Mouse (Mus musculus): ENCODE results near the gene Rab25. TPM values are rescaled to one million over a fixed set of nuclear protein-coding genes. Genes with fewer than 3 reads are reported as not detected.

Gene Rab25
- polyA plus RNA-seq, 1 experiment from 2014 or later, result 0.23 TPM

GRCm38 (mm10) chr3:88538271-88539145 lies 9.6 kb downstream of the Rab25 start:
- Histone ChIP-seq H3K4me3 (no peak overlapping the region), H3K4me1 (replicated peaks) (peaks cover 83% of the 10 kb centered on the region), H3K27me3 (no peaks in the 10 kb centered on the region), H3K36me3 (peaks cover 33% of the 10 kb centered on the region), H3K9me3 (no peaks in the 10 kb centered on the region), H3K4me2 (peak overlapping the region; percentile 13), H3K27ac (replicated peaks) (peak overlapping the region; percentile 22; the same call in 1 of the 2 replicates), H3K9ac (no peak overlapping the region)
- 21% methylated on average over 9 of the region's 9 CpGs for WGBS
- ATAC-seq (ENCODE audit: low FRiP score, low read depth), result no peak

- WGBS, result 59% methylated on average over 6 of the region's 6 CpGs
- no peaks in the 10 kb centered on the region for H3K9me3 ChIP-seq
- H3K4me2 ChIP-seq, result peak overlapping the region; percentile 90
- H3K9ac ChIP-seq, result no peak overlapping the region
- H3K4me1 ChIP-seq (replicated peaks), result peaks cover 80% of the 10 kb centered on the region
- H3K27me3 ChIP-seq, result no peaks in the 10 kb centered on the region
- ATAC-seq (ENCODE audit: low FRiP score, low read depth), result no peak
- peaks cover 33% of the 10 kb centered on the region for H3K36me3 ChIP-seq
- no peak overlapping the region for H3K4me3 ChIP-seq
- H3K27ac ChIP-seq (replicated peaks), result no peak overlapping the region
These were observed 11.0 kb downstream of the Rab25 start for GRCm38 (mm10) chr3:88537146-88537545.

GRCm38 (mm10) chr3:88536103-88536930 lies 11.8 kb downstream of the Rab25 start:
- Histone ChIP-seq H3K27ac (replicated peaks) (peak overlapping the region; percentile 33; the same call in 1 of the 2 replicates), H3K9ac (peak overlapping the region; percentile 91), H3K4me3 (peak overlapping the region; percentile 81), H3K36me3 (peaks cover 33% of the 10 kb centered on the region), H3K4me2 (peak overlapping the region; percentile 90), H3K4me1 (replicated peaks) (peaks cover 71% of the 10 kb centered on the region), H3K9me3 (no peaks in the 10 kb centered on the region), H3K27me3 (no peaks in the 10 kb centered on the region)
- WGBS, result 5% methylated on average over 63 of the region's 64 CpGs
- ATAC-seq (ENCODE audit: low FRiP score, low read depth), result no peak

- Histone ChIP-seq H3K27ac (replicated peaks) (peak overlapping the region; percentile 98; the same call in 1 of the 2 replicates), H3K27me3 (no peaks in the 10 kb centered on the region), H3K9me3 (no peaks in the 10 kb centered on the region), H3K9ac (peak overlapping the region; percentile 91), H3K4me2 (peak overlapping the region; percentile 90), H3K4me3 (peak overlapping the region; percentile 81), H3K36me3 (peaks cover 29% of the 10 kb centered on the region), H3K4me1 (replicated peaks) (peaks cover 66% of the 10 kb centered on the region)
- 35% methylated on average over 4 of the region's 4 CpGs for WGBS
- ATAC-seq (ENCODE audit: low FRiP score, low read depth), result no peak
These were observed 12.6 kb downstream of the Rab25 start for GRCm38 (mm10) chr3:88535527-88535926.

- peaks cover 66% of the 10 kb centered on the region for H3K4me1 ChIP-seq (replicated peaks)
- peak overlapping the region; percentile 90 for H3K4me2 ChIP-seq
- H3K9ac ChIP-seq, result peak overlapping the region; percentile 91
- H3K27me3 ChIP-seq, result no peaks in the 10 kb centered on the region
- no peaks in the 10 kb centered on the region for H3K9me3 ChIP-seq
- peak overlapping the region; percentile 81 for H3K4me3 ChIP-seq
- peaks cover 25% of the 10 kb centered on the region for H3K36me3 ChIP-seq
- WGBS, result 7% methylated on average over 3 of the region's 3 CpGs
- peak overlapping the region; percentile 98 for H3K27ac ChIP-seq (replicated peaks)
- ATAC-seq (ENCODE audit: low FRiP score, low read depth), result no peak
These were observed 13.1 kb downstream of the Rab25 start for GRCm38 (mm10) chr3:88535005-88535404.

- peaks cover 25% of the 10 kb centered on the region for H3K36me3 ChIP-seq
- no peaks in the 10 kb centered on the region for H3K9me3 ChIP-seq
- H3K27me3 ChIP-seq, result no peaks in the 10 kb centered on the region
- H3K4me3 ChIP-seq, result peak overlapping the region; percentile 81
- 0% methylated on average over 4 of the region's 5 CpGs for WGBS
- peaks cover 71% of the 10 kb centered on the region for H3K4me1 ChIP-seq (replicated peaks)
- peak overlapping the region; percentile 91 for H3K9ac ChIP-seq
- H3K27ac ChIP-seq (replicated peaks), result peak overlapping the region; percentile 98
- peak overlapping the region; percentile 90 for H3K4me2 ChIP-seq
- ATAC-seq (ENCODE audit: low FRiP score, low read depth), result no peak
These were observed 14.4 kb downstream of the Rab25 start for GRCm38 (mm10) chr3:88533706-88534105.

- Histone ChIP-seq H3K9me3 (no peaks in the 10 kb centered on the region), H3K4me2 (peak overlapping the region; percentile 90), H3K9ac (peak overlapping the region; percentile 91), H3K27me3 (no peaks in the 10 kb centered on the region), H3K4me3 (peak overlapping the region; percentile 81), H3K36me3 (peaks cover 17% of the 10 kb centered on the region), H3K4me1 (replicated peaks) (peaks cover 70% of the 10 kb centered on the region), H3K27ac (replicated peaks) (peak overlapping the region; percentile 98)
- WGBS, result under 1% methylated on average over 40 of the region's 40 CpGs
- ATAC-seq (ENCODE audit: low FRiP score, low read depth), result peak; percentile 29
These were observed 15.2 kb downstream of the Rab25 start for GRCm38 (mm10) chr3:88532689-88533511.

GRCm38 (mm10) chr3:88532299-88532674 lies 15.8 kb downstream of the Rab25 start, which contains the start of gene Mex3a:
Gene Mex3a, plus strand, starts transcription at chr3:88532395.
- Histone ChIP-seq H3K27me3 (no peaks in the 10 kb centered on the region), H3K9me3 (no peaks in the 10 kb centered on the region), H3K9ac (peak within 1 kb of the TSS; percentile 91), H3K4me3 (peak within 1 kb of the TSS; percentile 81), H3K36me3 (peaks cover 10% of the 10 kb centered on the region), H3K4me2 (peak within 1 kb of the TSS; percentile 90), H3K4me1 (replicated peaks) (peaks cover 70% of the 10 kb centered on the region), H3K27ac (replicated peaks) (peak within 1 kb of the TSS; percentile 98)
- ATAC-seq (ENCODE audit: low FRiP score, low read depth), result no peak
- WGBS, result 0% methylated on average over 7 of the region's 31 CpGs

GRCm38 (mm10) chr3:88531348-88532298 lies 16.5 kb downstream of the Rab25 start:
- 0 out of 2 replicates have a peak, but pooled peaks cover 6% of the 10 kb centered on the region for H3K36me3 ChIP-seq
- peak; percentile 84 for ATAC-seq (ENCODE audit: low FRiP score, low read depth)
- WGBS, result 1% methylated on average over 61 of the region's 63 CpGs
- H3K27ac ChIP-seq (replicated peaks), result peak overlapping the region; percentile 98
- peak overlapping the region; percentile 90 for H3K4me2 ChIP-seq
- no peaks in the 10 kb centered on the region for H3K9me3 ChIP-seq
- peak overlapping the region; percentile 81 for H3K4me3 ChIP-seq
- H3K9ac ChIP-seq, result peak overlapping the region; percentile 91
- H3K4me1 ChIP-seq (replicated peaks), result peaks cover 70% of the 10 kb centered on the region
- no peaks in the 10 kb centered on the region for H3K27me3 ChIP-seq

GRCm38 (mm10) chr3:88530082-88530864 lies 17.8 kb downstream of the Rab25 start:
- H3K4me2 ChIP-seq, result peak overlapping the region; percentile 90
- peak overlapping the region; percentile 91 for H3K9ac ChIP-seq
- H3K27ac ChIP-seq (replicated peaks), result peak overlapping the region; percentile 98
- 7% methylated on average over 11 of the region's 11 CpGs for WGBS
- H3K4me3 ChIP-seq, result peak overlapping the region; percentile 81
- no peaks in the 10 kb centered on the region for H3K9me3 ChIP-seq
- no peaks in the 10 kb centered on the region for H3K36me3 ChIP-seq
- no peaks in the 10 kb centered on the region for H3K27me3 ChIP-seq
- ATAC-seq (ENCODE audit: low FRiP score, low read depth), result no peak
- H3K4me1 ChIP-seq (replicated peaks), result peaks cover 70% of the 10 kb centered on the region

All from hindbrain, embryonic 15.5 days (tissue).